Mouse (Mus musculus) cerebellum, adult 18-20 months (tissue): ENCODE data around the gene Rps19bp1.
A peak's percentile ranks its signal among the peaks of the same experiment; 100 is the strongest.

Experiments
- DNase-seq, 2 experiments: peaks; one replicate each; pipeline ENCODE4 v3.0.0; 2021

Gene Rps19bp1

GRCm38 (mm10) chr15:80263610-80264575 is at the start of gene Rps19bp1:
Gene Rps19bp1, minus strand, starts transcription at chr15:80264315.
- peak; percentile 83 to 86 for DNase-seq

- DNase-seq: peak in 1 of 2 experiments; percentile 60
Observed at GRCm38 (mm10) chr15:80306146-80306545, 42.0 kb upstream of the Rps19bp1 start.

GRCm38 (mm10) chr15:80304188-80304587 is 40.1 kb upstream of the Rps19bp1 start:
- DNase-seq: no peak

- peak; percentile 58 to 67 for DNase-seq
Observed at GRCm38 (mm10) chr15:80303779-80304178, 39.7 kb upstream of the Rps19bp1 start.

GRCm38 (mm10) chr15:80297146-80297545 is 33.0 kb upstream of the Rps19bp1 start:
- no peak for DNase-seq

- peak; percentile 83 to 84 for DNase-seq
Observed at GRCm38 (mm10) chr15:80289436-80289835, 25.3 kb upstream of the Rps19bp1 start.

- DNase-seq: peak; percentile 69 to 75
Observed at GRCm38 (mm10) chr15:80288036-80288435, 23.9 kb upstream of the Rps19bp1 start.

- DNase-seq: peak; percentile 82 to 83
Observed at GRCm38 (mm10) chr15:80286851-80287415, 22.8 kb upstream of the Rps19bp1 start, which contains the start of gene Cacna1i. Gene Cacna1i, plus strand, starts transcription at chr15:80287238.

GRCm38 (mm10) chr15:80280646-80281045 is 16.5 kb upstream of the Rps19bp1 start:
- peak in 1 of 2 experiments; percentile 50 for DNase-seq

- peak; percentile 25 to 40 for DNase-seq
Observed at GRCm38 (mm10) chr15:80279053-80279452, 14.9 kb upstream of the Rps19bp1 start.

- peak; percentile 67 to 82 for DNase-seq
Observed at GRCm38 (mm10) chr15:80278121-80278759, 14.1 kb upstream of the Rps19bp1 start.

- DNase-seq: no peak
Observed at GRCm38 (mm10) chr15:80277625-80278024, 13.5 kb upstream of the Rps19bp1 start.

- DNase-seq: peak; percentile 67 to 70
Observed at GRCm38 (mm10) chr15:80277107-80277506, 13.0 kb upstream of the Rps19bp1 start.

- no peak for DNase-seq
Observed at GRCm38 (mm10) chr15:80271858-80272396, 7.8 kb upstream of the Rps19bp1 start.

- DNase-seq: peak; percentile 90 to 91
Observed at GRCm38 (mm10) chr15:80266281-80266680, 2.2 kb upstream of the Rps19bp1 start.

- no peak for DNase-seq
Observed at GRCm38 (mm10) chr15:80261100-80261499, 3.0 kb downstream of the Rps19bp1 start.

GRCm38 (mm10) chr15:80260677-80261076 is 3.4 kb downstream of the Rps19bp1 start:
- peak; percentile 89 to 94 for DNase-seq

GRCm38 (mm10) chr15:80259406-80260045 is 4.6 kb downstream of the Rps19bp1 start:
- no peak for DNase-seq

- DNase-seq: peak in 1 of 2 experiments; percentile 31
Observed at GRCm38 (mm10) chr15:80258240-80259170, 5.6 kb downstream of the Rps19bp1 start.

- DNase-seq: peak; percentile 50 to 57
Observed at GRCm38 (mm10) chr15:80257602-80258239, 6.4 kb downstream of the Rps19bp1 start.
